Mouse (Mus musculus): ENCODE data around the gene Hcrt.

DNA sequence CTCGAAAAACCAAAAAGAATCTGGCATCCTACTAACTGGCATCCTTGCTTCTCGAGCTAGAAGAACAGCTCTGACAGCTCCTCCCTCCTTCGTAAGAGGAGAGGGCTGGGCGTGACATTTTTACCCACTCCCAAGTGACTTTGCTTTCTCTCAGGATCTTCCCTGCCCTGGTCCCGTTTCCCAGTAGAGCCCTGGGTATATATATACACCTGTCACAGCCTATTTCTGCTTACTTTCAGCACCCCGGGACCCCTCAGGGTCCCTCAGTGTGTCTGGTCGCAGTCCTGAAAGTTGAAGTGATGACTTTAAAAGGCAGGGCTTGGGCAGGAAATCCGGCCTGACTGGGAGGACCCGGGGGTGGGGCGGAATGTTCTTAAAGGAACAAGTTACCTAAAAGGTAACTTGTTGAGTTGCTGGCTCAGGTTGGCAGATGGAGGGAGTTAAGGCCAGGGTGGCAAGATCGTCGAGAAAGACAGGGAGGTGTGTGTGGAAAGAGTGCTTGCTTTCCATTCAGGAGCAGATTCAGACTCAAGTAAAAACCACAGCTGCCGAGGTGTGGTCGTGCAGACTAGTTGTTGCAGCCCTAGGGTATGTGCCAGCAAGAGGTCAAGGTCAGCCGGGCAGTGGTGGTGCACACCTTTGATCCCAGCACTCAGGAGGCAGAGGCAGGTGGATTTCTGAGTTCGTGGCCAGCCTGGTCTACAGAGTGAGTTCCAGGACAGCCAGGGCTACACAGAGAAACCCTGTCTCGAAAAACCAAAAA is 8.1 kb upstream of the Hcrt start, which contains the start of gene Ghdc:
- TF ChIP-seq CTCF (IDR thresholded peaks at IDR 0.05; ENCODE audit: control insufficient read depth, insufficient read depth, low read length) = no peak
- no peak for TF ChIP-seq POLR2A (IDR thresholded peaks at IDR 0.05; ENCODE audit: borderline replicate concordance, control insufficient read depth, low read depth, low read length)

Measured in bone marrow, adult 2 months (tissue).